Mouse (Mus musculus) heart, adult 8-10 months (tissue): ENCODE results near the gene Nt5c2. TPM values are rescaled to one million over a fixed set of nuclear protein-coding genes. Genes with fewer than 3 reads are reported as not detected.

ENCODE experiments used
- DNase-seq: peaks from one replicate; pipeline ENCODE4 v3.0.0; 2022; ENCODE audit warnings: low spot score
- total RNA-seq, 4 experiments: library from RNA; stranded (reverse); gene quantifications; 2 replicates each; pipeline ENCODE4 v1.2.4; 2022

Nt5c2 gene
- total RNA-seq, 4 experiments from 2014 or later, result 58.1 to 68.9 (median 64.7) TPM

DNA sequence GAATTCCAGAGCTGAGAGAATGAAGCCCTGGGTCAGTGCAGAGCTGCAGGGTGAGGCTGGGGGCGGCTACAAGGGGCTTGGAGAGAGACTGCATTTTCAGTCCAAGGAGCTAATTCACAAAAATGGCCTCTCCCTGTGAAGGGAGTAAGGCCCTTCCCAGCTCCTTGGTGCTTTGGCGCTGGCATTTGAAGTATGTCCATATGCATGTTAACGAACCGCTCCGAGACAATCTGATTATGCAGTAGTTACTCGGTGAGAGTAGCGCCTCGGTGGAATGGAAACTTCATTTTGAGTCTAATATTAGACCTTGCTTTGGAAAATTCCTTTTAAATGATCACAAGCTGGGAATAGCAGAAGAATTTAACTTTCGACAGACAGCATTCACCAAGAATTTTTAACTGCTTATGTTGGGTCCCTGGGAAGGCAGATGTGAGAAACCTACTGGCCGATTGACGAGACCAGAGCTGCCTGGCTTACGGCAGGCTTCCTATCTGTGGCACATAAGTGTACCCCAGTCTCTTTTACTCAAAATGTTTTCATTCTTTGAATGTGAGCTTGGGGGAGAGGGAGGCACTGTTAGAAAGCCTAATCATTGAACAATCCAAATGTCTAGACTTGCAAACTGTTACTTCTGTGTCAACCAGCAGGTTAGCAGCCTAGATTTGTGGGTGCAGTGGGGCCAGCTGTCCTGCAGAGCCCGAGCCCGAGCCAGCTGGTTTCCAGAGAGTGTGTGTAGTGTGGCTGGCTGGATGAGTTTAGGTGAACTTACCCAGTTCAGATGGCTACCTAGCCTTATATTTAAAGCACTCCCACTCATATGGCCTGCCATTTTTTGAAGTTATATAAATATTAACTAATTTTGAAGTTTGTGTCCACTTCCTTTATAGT is 166.3 kb downstream of the Nt5c2 start:
- DNase-seq, result no peak

DNA sequence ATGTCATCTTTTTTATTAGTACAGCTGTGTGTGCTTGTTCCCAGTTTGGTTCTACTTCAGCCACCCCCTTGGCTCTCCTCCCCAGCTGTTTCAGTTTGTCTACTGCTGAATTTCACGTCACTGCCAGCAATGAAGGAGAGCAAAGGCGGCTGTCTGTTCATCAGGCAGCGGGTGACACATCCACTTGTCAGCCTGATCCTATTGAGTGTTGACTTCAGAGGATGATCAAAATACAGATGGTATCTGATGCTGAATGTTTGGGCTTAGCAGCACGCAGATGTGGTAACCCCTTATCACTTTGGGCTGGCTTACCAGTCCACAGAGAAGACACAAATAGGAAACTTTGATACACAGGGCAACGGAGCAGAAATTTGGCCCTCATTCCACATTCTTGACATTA is 168.5 kb downstream of the Nt5c2 start:
- DNase-seq, result no peak

DNA sequence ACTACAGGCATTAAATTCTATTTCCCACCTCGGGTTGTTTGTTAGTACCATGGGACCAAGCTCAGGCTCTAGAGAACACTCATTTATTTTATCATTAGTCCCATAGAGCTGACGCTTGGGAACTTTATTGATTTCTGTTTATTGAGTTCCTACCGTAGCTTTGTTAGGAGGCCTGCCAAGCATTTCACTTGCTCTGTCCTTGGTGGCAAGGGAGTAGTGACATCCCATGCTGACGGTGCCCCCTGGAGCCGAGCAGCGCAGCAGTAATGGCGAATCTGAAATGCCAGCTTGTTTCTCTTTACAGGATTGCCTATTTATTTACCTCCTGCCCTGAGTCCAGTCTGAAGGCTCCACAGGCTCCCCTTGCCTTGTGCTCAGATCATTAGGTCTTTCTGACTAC is 168.9 kb downstream of the Nt5c2 start:
- no peak for DNase-seq

DNA sequence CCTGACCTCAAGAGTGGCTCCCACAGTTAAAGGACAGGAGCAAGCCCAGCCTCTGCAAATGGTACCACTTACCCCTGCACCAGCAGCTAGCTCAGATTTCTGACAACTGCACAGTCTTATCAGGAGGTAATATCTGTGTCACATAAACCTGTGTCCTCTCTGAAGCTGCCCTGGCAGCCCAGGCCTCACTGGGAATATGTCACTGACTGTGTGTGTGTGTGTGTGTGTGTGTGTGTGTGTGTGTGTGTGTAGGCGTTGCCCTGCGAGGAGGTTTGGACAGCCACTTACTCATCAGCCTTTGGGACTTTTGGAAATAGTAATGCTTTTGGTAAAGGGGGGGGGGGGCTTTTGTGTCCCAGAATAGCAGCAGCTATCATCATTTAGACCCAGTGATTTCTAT is 171.9 kb downstream of the Nt5c2 start:
- DNase-seq, result no peak

DNA sequence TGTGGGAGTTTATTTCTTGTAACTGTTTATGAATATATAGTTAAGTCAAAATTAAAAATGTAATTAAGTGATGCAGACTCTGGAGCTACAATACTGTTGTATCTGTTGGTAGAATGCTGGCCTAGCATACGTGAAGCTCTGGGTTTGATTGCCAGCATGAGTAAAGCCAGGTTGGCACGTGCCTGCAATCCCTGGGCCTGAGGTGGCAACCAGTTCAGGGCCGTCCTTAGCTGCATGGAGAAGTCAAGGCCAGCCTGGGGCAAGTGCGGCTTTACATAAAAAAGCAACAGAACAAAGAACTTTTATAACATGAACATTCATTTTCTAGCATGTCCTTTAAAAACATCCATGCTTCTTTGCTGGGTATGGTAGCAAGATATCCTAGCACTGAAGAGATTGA is 173.9 kb downstream of the Nt5c2 start:
- DNase-seq, result no peak

DNA sequence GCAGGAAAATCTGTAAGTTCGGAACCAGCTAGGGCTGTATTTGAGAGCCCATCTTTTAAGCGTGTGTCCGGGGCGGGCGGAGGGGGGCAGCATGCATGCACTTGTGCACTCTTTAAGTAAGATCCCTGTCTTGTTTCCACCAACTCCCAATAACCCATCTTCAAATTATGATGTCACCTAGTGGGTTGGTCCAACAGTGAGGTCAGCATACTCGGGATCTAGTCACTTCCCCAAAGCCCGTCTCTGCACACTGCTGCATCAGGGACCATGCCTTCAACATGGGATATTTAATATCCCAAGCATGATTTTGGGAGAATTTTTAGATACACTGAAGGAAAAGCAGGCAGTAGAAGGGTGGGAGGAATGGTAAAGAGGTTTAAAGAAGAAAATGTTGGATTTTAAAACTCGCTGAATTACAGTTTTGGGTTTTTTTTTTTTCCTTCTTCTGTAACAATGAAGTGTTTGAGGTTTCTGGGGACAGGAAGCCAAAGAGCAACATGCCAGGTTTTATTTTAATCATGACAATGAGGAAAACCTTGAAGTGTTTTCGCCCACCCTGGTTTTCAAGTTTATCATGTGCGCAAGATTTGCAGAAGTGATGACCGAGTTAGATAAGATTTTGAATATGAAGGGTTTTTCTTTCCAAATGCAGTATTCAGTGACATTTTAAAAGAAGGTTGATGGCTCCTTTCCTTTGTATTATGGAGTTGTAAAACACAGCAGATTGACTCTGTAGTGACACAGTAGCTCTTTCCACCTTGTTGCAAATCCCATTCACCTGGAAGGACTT is 177.5 kb downstream of the Nt5c2 start:
- no peak for DNase-seq

DNA sequence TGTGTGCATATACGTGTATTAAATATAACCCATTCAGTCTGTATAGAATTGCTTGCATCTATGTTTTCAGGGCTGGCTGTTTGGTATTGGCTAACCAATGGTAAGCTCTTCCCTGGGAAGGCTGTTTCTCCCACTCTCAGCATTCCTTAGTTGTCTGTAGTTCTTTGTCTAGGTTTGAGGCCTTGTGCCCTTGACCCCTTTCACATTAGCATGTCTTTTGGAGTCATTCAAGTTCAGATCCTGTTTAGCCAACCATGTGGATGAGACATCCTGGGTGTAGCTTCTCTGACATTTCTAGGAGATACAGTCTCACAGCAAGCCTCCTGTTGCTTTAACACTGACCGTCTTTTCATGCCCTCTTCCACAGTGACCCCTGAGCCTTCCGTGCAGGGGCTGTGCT is 178.9 kb downstream of the Nt5c2 start:
- DNase-seq, result no peak

DNA sequence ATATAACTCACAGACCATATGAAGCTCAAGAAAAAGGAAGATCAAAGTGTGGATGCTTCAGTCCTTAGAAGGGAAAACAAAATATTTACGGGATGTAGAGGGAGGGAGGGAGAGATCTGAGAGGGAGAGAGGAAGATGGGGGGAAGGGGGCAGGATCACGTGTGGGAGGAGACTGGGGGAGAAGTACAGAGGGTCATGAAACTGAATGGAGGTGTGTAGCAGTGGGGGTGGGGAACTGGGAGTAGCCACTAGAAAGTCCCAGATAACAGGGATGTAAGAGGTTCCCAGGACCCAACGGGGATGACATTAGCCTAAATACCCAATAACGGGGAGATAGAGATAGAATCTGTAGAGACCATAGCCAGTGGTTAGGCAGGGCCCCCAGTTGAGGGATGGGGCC is 179.6 kb downstream of the Nt5c2 start:
- no peak for DNase-seq

DNA sequence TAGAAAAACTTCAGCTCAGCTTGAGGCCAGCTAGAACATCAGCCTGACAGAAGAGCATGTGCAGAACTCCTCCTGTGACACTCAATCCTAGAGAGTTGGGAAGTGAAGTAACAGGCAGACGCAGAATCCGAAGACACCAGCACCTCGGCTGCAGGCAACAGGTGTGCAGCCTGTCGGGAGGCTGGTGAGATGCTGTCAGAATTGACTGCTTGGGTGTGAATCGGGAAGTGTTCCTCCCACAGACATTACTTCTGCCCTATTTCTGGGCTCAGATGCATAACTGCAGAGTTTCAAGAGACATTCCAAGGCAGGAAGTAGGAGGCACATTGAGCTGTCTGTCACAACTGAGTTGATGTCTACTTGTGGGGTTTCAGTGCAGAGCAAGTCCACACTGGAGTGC is 180.7 kb downstream of the Nt5c2 start:
- no peak for DNase-seq

Other genes with a start within 250 kb of the Nt5c2 start
- under 1 TPM in 2 of 4 experiments, not detected in 2; 0.06 to 0.19 TPM for gene Ina, start 455 bp downstream of the Nt5c2 start, total RNA-seq
- 1 to 10 TPM; 3.2 to 3.7 (median 3.3) TPM for gene Pcgf6, start 35.8 kb upstream of the Nt5c2 start, total RNA-seq
- gene Taf5, start 52.6 kb upstream of the Nt5c2 start, total RNA-seq, result 1 to 10 TPM; 1.9 to 2.9 (median 2.1) TPM
- 1,000 to 10,000 TPM; 2,439 to 2,796 (median 2,686) TPM for gene Usmg5, start 75.5 kb upstream of the Nt5c2 start, total RNA-seq
- gene Pdcd11, start 75.6 kb upstream of the Nt5c2 start, total RNA-seq, result 10 to 100 TPM; 11.5 to 12.7 (median 12.0) TPM
- 1 to 10 TPM; 2.4 to 4.5 (median 4.1) TPM for gene Calhm2, start 123.1 kb upstream of the Nt5c2 start, total RNA-seq
- gene Calhm1, start 129.1 kb upstream of the Nt5c2 start, total RNA-seq, result not detected
- gene Calhm3, start 142.6 kb upstream of the Nt5c2 start, total RNA-seq, result not detected
- gene Neurl1a, start 163.7 kb upstream of the Nt5c2 start, total RNA-seq, result 1 to 10 TPM; 1.3 to 3.0 (median 2.0) TPM